Mouse (Mus musculus): ENCODE measurements around the gene Stfa3. TPM values are rescaled to one million over a fixed set of nuclear protein-coding genes. Genes with fewer than 3 reads are reported as not detected.

Stfa3 gene
- 3.3 and 3.7 TPM in 2 replicates for polyA plus RNA-seq (2015; fragmentation: Nextera tagmentation; extraction: Ambion mirVana)

DNA sequence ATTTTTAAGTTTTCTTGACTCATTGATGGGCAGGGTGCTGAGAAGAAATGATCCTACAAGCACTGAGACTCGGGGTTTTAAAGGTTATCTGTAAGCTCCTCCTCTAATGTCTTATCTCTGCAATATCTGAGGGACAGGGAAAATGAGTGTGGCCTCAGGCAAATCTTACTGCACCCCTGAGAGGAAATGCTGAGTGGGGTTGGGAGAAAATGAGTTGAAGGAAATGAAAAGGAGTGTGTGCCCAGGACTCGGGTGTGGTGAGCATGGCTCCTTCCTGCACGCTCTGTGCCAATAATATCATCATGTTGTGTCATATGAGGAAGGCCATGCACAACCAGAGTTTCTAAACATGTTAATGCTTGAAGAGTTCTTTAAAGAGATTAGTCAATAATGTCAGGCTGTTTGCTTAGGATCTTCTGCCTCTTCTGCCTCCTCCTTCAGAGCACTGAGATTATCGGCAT, at the start of gene Stfa3:
TSS of gene Stfa3 (minus strand) at position 51 of the 461 bp plus-strand sequence.
- Histone ChIP-seq H3K4me1 (replicated peaks; ENCODE audit: insufficient read depth, low read length) (no peaks in the 10 kb centered on the region), H3K9me3 (replicated peaks; ENCODE audit: low read length) (no peaks in the 10 kb centered on the region), H3K36me3 (ENCODE audit: insufficient read depth, low read length) (no peaks in the 10 kb centered on the region), H3K27me3 (ENCODE audit: insufficient read depth, low read length) (no peaks in the 10 kb centered on the region), H3K9ac (ENCODE audit: low read depth, low read length) (no peak within 1 kb of the TSS), H3K4me3 (replicated peaks; ENCODE audit: low read depth, low read length) (no peak within 1 kb of the TSS), H3K4me2 (ENCODE audit: low read length) (no peak within 1 kb of the TSS), H3K27ac (no peak within 1 kb of the TSS)
- WGBS = 73% methylated on average over 4 of the region's 4 CpGs
- no peak for TF ChIP-seq CTCF (IDR thresholded peaks at IDR 0.05; ENCODE audit: low read depth)
- ATAC-seq (replicated peaks; ENCODE audit: low FRiP score, low read depth) = no peak
- DNase-seq (ENCODE audit: low spot score) = no peak

DNA sequence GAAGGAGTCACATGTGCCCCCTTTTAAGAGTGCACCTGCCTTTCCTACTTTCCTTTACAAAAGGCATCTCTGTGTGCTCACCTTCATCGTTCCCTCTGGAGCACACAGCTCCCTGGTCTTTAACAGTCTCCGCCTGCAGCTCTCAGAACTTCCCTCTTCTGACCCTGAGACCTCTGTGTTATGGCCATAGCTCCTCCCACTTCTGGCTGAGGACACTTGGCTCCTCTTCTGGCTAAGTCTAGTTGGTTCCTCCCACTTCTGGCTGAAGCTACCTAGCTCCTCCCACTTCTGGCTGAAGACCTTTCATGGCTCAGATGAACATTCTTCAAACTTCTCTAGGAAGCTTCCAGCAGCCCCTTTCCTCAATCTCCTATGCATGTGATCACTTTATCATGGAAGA, 47.1 kb upstream of the Stfa3 start:
- H3K4me1 ChIP-seq (replicated peaks; ENCODE audit: insufficient read depth, low read length) = no peaks in the 10 kb centered on the region
- H3K4me3 ChIP-seq (replicated peaks; ENCODE audit: low read depth, low read length) = no peak overlapping the region
- WGBS = 78% methylated on average over 2 of the region's 2 CpGs
- no peak overlapping the region for H3K4me2 ChIP-seq (ENCODE audit: low read length)
- DNase-seq (ENCODE audit: low spot score) = no peak
- ATAC-seq (replicated peaks; ENCODE audit: low FRiP score, low read depth) = no peak
- H3K36me3 ChIP-seq (ENCODE audit: insufficient read depth, low read length) = no peaks in the 10 kb centered on the region
- H3K27ac ChIP-seq = no peak overlapping the region
- no peaks in the 10 kb centered on the region for H3K9me3 ChIP-seq (replicated peaks; ENCODE audit: low read length)
- no peaks in the 10 kb centered on the region for H3K27me3 ChIP-seq (ENCODE audit: insufficient read depth, low read length)
- no peak overlapping the region for H3K9ac ChIP-seq (ENCODE audit: low read depth, low read length)
- no peak for TF ChIP-seq CTCF (IDR thresholded peaks at IDR 0.05; ENCODE audit: low read depth)

DNA sequence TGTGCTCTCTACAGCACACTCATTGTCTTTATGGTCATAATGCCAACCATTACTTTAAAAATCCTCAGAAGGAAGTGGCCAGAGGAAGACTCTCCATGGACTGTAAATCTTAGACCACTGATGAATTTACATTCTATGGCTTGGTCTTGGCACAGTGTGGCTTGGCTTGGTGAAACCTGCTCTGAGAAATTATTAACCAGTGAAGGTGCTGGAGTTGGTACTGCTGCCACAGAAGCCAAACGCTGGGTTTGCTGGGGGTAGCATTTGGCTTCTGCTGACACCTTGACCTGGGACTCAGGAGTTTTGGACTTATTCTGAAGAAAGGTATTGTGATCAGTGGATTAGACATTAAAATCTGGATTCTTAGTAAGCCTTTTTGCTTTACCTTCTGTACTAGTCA, 37.2 kb upstream of the Stfa3 start:
- H3K4me1 ChIP-seq (replicated peaks; ENCODE audit: insufficient read depth, low read length) = 0 out of 2 replicates have a peak, but pooled peaks cover 7% of the 10 kb centered on the region
- TF ChIP-seq CTCF (IDR thresholded peaks at IDR 0.05; ENCODE audit: low read depth) = no peak
- no peaks in the 10 kb centered on the region for H3K9me3 ChIP-seq (replicated peaks; ENCODE audit: low read length)
- 64% methylated on average over 1 of the region's 1 CpGs for WGBS
- ATAC-seq (replicated peaks; ENCODE audit: low FRiP score, low read depth) (no peak), DNase-seq (ENCODE audit: low spot score) (no peak)
- no peaks in the 10 kb centered on the region for H3K27me3 ChIP-seq (ENCODE audit: insufficient read depth, low read length)
- no peak overlapping the region for H3K9ac ChIP-seq (ENCODE audit: low read depth, low read length)
- no peak overlapping the region for H3K27ac ChIP-seq
- no peaks in the 10 kb centered on the region for H3K36me3 ChIP-seq (ENCODE audit: insufficient read depth, low read length)
- no peak overlapping the region for H3K4me2 ChIP-seq (ENCODE audit: low read length)
- H3K4me3 ChIP-seq (replicated peaks; ENCODE audit: low read depth, low read length) = no peak overlapping the region

DNA sequence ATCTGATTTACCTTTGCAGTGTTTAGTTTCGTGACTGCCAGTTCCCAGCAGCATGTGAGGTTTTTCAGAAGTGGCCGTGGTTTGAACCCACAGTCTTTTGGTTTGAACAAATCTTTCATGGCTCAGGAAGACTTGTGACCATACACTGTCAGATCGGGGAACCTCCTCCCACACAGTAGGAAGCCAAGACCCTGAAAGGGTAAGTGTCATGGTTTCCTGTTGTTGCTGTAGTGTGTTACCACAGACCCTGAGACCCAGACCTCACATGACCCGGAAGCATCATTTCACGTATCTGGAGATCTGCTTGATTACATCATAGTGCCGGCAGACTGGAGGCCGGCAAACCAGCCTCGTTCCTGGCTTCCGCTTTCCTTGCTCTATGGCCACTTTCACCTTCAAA, 21.7 kb upstream of the Stfa3 start:
- H3K4me2 ChIP-seq (ENCODE audit: low read length) = no peak overlapping the region
- no peak overlapping the region for H3K4me3 ChIP-seq (replicated peaks; ENCODE audit: low read depth, low read length)
- ATAC-seq (replicated peaks; ENCODE audit: low FRiP score, low read depth) (no peak), DNase-seq (ENCODE audit: low spot score) (no peak)
- no peak for TF ChIP-seq CTCF (IDR thresholded peaks at IDR 0.05; ENCODE audit: low read depth)
- H3K27ac ChIP-seq = no peak overlapping the region
- H3K9ac ChIP-seq (ENCODE audit: low read depth, low read length) = no peak overlapping the region
- no peaks in the 10 kb centered on the region for H3K4me1 ChIP-seq (replicated peaks; ENCODE audit: insufficient read depth, low read length)
- no peaks in the 10 kb centered on the region for H3K9me3 ChIP-seq (replicated peaks; ENCODE audit: low read length)
- H3K36me3 ChIP-seq (ENCODE audit: insufficient read depth, low read length) = no peaks in the 10 kb centered on the region
- WGBS = 62% methylated on average over 9 of the region's 9 CpGs
- H3K27me3 ChIP-seq (ENCODE audit: insufficient read depth, low read length) = no peaks in the 10 kb centered on the region

DNA sequence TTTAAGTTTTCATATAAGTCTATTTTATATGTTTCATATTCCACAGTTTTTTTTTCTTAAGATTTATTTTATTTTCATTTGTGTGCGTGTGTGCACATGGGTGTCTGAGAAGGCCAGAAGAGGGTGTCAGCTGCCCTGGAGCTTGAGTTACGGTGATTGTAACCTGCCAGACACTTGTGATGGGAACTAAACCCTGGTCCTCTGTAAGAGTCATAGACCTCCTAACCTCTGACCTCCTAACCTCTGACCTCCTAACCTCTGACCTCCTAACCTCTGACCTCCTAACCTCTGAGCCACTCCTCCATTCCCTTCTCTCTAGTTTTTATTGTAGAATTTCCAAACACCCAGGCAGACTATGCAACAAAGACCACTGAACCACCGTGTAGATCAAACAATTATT, 20.3 kb upstream of the Stfa3 start:
- Histone ChIP-seq H3K27me3 (ENCODE audit: insufficient read depth, low read length) (no peaks in the 10 kb centered on the region), H3K36me3 (ENCODE audit: insufficient read depth, low read length) (no peaks in the 10 kb centered on the region), H3K9ac (ENCODE audit: low read depth, low read length) (no peak overlapping the region), H3K4me3 (replicated peaks; ENCODE audit: low read depth, low read length) (no peak overlapping the region), H3K4me2 (ENCODE audit: low read length) (no peak overlapping the region), H3K9me3 (replicated peaks; ENCODE audit: low read length) (no peaks in the 10 kb centered on the region), H3K27ac (no peak overlapping the region), H3K4me1 (replicated peaks; ENCODE audit: insufficient read depth, low read length) (no peaks in the 10 kb centered on the region)
- no peak for DNase-seq (ENCODE audit: low spot score)
- TF ChIP-seq CTCF (IDR thresholded peaks at IDR 0.05; ENCODE audit: low read depth) = no peak
- 89% methylated on average over 3 of the region's 3 CpGs for WGBS
- ATAC-seq (replicated peaks; ENCODE audit: low FRiP score, low read depth) = no peak

DNA sequence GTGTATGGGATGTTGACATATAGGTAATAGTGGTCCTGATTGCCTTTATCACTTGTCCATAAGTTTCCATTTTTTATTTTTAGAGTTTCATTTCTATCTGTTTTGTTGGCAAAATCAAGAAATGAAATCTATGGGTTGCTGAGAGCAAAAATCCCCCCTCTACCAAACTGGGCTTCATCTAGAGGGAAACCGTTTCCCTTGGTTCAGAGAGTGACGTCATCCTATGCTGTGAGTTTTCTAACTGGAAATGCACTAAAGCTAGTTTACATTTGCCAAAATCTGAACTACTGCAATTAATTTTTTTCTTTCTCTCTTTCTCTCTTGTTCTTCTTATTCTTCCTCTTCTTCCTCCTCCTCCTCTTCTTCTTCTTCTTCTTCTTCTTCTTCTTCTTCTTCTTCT, 19.7 kb upstream of the Stfa3 start:
- ATAC-seq (replicated peaks; ENCODE audit: low FRiP score, low read depth) = no peak
- no peak overlapping the region for H3K4me3 ChIP-seq (replicated peaks; ENCODE audit: low read depth, low read length)
- H3K36me3 ChIP-seq (ENCODE audit: insufficient read depth, low read length) = no peaks in the 10 kb centered on the region
- H3K9ac ChIP-seq (ENCODE audit: low read depth, low read length) = no peak overlapping the region
- no peaks in the 10 kb centered on the region for H3K27me3 ChIP-seq (ENCODE audit: insufficient read depth, low read length)
- TF ChIP-seq CTCF (IDR thresholded peaks at IDR 0.05; ENCODE audit: low read depth) = no peak
- H3K4me2 ChIP-seq (ENCODE audit: low read length) = no peak overlapping the region
- H3K9me3 ChIP-seq (replicated peaks; ENCODE audit: low read length) = no peaks in the 10 kb centered on the region
- DNase-seq (ENCODE audit: low spot score) = no peak
- 73% methylated on average over 2 of the region's 2 CpGs for WGBS
- no peak overlapping the region for H3K27ac ChIP-seq
- no peaks in the 10 kb centered on the region for H3K4me1 ChIP-seq (replicated peaks; ENCODE audit: insufficient read depth, low read length)

Measured in kidney, postnatal 0 days (tissue).